Mouse (Mus musculus) layer of hippocampus, adult 9-11 months (tissue): ENCODE results near the gene Gm20388.

Experiments
- DNase-seq: peaks from one replicate; pipeline ENCODE4 v3.0.0; 2022

Gene Gm20388

DNA sequence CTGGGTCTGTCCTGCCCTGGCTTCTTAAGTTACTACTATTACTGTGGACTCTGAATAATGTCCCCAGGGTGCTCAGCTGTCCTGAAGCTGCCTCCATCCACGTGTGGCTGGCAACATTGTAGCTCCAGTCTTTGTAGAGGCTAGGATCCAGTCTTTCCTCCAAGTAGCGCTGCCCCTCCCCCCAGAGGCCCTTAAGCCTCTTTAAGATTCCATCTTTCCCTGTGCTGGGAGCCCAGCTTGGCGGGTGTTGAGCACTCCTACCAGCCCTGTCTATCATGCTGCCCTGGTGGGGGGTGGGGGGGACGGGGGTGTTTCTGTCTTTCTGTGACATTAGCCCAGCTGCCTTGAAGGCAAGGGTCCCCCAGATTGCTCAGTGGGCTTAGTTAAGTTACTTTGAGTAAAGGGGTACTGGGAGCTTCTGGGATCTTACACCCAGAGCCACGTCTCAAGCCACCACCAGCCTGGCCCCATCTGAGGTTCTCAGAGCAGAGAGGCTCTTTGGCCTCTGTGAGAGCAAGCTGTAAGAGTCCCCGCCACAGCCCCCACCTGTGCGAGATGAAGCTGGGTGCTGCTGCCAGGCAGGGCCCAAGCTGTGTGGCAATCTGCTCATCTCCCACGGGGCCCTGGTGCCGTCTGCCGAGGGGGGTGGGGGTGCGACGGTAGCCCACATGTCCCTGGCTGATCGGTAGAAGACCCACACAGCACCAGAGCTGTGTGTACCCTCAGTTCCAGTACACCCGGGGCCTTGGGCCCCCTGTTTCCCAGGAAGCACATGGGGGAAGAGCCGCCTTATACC lies 646.7 kb downstream of the Gm20388 start:
- DNase-seq = peak; percentile 91

DNA sequence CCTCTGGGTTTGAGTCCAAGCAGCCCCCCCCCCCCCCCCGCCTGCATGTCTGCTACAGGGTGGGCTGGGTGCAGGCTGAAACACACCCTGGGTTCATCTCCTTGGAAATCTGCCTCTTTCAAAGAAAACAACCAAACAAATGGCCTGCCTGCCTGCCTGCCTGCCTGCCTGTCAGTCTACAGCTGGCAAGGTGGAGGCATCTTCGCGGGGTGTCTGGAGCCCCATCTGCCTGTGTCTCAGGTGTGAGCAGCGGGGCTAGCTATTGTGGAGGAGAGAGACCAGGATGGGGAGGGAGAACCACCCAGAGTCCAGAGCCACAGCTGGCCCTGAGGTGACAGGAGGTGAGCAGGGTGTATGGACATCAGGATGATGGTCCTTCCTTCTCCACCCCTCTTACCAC lies 647.5 kb downstream of the Gm20388 start:
- no peak for DNase-seq

DNA sequence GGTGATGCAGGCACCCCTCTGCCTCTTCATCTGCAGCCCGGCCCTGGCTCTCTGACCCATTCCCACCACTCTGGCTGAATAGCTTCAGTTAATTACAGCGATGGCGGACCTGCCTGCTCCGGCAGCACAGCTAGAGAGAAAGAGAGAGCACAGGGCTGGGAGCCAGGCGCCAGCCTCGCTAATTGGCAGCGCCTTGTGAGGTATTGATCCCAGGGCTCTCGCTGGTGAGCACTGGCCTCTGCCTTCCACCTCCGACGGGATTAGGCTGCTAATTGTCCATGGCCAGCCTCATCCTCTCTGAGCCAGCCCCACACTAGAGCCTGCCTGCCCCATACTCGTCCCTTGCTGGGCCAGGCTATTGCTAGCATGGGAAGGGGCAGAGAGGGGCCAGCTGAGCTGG lies 649.0 kb downstream of the Gm20388 start:
- DNase-seq = no peak

DNA sequence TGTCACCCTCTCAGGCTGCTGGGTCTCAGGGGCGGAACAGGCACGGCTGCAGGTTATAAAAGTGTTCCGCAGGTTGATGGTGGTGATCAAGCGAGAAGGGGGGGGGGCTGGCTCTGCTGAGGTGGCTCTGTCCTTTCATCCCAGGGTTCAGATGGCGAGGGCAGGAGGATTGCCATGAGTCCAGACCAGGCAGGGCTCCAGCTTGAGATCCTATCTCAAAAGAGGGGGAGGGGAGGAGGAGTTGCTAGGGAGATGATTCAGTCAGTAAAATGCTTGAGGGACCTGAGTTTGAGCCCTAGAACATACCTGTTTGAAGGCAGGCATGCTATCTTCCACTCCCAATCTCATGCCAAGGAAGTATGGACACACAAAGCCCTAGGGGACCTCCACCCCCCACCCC lies 649.9 kb downstream of the Gm20388 start:
- no peak for DNase-seq

DNA sequence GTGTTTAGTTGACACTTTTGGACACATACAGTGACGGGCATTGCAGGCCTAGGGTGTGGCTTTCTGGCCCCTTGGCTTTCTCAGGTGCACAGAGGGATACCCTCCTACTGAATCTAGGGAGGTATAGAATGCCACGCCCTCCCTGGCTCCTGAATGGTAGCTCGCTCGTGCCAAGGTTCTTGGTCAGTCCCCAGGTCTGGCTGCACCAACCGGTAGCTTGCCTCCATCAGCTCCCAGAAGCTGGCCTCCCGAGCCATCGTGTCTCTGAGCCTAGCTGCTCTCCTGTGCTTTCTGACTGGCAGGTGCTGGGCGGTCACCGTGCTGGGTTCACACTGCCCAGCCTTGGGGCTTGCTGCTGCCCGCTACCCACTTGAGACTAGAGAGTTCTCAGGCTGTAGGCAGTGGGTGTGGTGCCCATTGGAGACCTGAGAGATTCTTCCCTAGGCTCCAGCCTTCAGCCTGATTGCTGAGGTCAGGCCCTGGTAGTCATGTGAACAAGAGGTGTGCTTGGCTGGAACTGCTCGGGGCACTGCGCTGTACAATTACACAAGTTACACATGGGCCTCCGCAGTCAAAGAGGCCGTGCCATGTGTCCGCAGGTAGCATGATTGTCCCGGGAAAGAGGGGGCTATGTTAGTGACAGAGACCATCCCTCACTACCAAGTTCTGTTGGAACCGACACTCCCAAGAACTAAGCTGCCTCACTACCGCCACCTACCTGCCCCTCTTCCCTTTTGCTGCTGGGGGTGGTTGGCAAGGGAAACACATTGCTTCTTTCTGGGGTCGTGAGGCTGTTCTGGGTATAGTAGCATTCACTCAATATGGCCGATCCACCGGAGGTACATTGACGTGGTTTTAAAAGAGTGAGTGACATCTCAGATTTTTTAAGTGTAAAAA lies 651.1 kb downstream of the Gm20388 start:
- DNase-seq = no peak

DNA sequence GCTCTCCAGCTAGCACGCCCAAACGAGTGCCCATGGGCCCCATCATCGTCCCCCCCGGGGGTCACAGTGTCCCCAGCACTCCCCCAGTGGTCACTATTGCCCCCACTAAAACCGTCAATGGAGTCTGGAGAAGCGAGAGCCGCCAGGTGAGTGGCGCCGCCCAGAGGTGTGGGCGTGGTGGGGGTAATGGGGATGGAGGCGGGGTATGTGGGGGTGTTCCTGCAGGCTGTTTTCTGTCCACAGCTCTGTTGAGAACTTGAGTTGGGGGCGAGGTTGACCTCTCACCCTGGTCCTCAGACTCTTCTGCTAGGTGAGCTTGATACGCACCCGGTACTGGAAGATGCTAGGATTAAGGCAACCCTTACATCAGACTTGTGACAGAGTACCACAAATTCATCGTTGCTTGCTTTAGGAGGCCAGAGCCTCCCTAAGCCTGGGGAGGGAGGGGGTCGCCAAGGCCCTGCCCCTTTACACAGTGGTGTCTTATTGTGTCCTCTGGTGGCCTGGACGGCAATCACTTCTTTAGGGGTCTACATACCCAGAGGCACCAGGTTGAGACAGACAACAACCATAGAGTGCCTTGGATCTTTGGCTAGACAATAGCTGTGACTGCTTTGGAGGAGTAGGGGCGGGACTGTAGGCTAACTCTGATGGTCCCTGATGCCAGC lies 652.2 kb downstream of the Gm20388 start:
- no peak for DNase-seq

DNA sequence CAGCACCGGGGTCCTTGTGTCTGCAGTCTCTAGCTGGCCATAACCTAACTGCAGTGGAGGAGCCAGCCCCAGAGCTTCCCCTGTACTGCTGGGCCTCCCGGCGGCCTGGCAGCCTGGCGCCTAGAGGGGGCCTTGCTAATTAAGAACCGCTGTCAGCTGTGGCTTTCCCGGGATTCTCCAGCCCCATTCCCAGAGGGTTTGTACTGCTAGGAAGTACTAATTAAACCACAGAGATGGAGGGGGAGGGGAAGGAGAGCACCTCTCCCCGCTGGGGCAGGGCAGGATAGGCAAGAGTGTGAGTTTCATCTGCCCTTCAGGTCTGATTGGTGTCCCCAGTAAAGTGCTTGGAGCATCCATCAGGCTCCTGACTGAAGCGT lies 652.7 kb downstream of the Gm20388 start:
- DNase-seq = no peak

DNA sequence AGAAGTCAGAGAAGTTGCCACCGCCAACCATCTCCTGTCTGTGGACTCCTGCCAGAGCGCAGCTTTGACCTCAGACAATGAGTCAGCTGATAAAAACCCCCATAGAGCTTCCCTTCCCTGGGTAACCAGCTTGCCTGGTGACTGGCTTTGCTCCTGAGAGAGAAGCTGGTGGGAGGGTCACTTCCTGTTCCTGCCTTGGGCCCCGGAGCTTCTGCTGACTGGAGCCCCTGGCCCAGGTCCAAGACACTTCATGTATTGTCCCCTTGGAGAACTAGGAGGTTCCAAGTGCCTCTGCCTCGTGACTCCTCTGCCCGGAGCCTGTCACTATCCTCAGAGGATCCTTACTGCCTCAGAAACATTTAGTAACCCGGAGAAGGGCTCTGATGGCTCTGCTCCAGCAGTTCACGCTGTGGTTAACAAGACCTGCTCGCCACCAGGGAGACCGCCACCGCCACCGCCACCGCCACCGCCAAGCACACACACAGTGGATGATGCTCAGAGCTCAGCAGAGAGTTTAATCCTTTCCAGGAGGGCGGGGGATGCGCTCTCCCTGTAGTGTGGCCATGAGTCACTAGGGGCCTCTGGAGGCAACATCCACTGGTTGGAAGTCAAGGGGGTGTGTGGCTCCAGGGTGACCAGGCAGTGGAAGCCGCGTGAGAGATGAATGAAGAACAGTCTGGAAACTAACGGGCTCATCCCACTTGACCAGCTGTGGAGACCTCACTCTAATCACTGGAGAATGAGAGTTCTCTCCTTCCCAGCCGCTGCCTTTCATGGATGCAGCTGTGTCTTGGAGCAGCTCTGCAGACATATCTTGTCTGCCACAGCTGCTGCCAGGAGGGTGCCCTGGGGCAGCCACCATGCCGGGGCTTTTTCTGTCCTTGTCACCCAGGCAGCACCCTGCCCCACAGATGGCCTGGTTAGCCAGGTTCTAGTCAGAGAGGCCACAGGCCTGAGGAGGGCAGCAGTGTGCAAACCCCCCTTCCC lies 653.5 kb downstream of the Gm20388 start:
- peak; percentile 94 for DNase-seq

DNA sequence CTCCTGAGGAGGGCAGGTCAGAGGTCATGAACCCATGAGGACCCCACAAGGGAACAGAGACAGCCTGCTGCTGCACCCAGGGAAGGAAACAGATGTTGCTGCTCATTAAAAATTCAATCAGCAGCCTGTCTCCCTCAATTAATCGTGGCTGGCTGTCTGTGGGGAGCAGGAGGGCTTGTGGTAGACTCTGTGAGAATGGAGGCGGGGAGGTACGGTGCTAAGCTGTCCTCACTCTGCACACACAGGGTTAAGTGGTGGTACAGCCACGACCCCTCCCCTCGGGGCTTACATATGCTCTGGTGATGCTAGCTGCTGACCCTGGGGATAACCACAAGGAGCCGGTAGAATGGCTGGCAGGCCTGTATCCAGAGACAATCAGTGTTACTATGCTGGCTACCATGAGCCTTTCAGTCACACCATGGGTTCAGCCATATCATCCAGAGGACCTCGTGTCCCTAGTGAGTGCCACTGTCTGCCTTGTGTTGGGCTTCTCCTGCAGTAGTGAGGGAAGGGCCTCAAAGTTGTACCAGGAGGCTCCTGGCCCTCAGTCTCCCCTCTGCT lies 654.6 kb downstream of the Gm20388 start:
- DNase-seq = no peak

DNA sequence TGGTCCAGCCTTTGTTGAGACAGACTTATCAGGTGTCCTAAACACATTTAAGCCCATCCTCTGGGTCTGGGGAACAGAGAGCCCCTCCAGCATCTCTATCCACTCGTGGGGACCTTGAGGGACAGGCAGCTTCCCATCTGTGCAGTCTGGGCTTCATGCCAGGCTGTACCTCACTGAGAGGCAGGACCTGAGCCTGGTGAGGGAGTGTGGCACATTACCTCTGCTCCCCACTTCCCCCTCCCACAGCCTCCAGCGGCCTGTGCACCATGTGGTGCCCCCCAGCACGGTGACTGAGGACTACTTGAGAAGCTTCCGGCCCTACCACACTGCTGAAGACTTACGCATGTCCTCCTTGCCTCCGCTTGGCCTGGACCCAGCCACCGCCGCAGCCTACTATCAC lies 656.0 kb downstream of the Gm20388 start:
- DNase-seq = no peak

DNA sequence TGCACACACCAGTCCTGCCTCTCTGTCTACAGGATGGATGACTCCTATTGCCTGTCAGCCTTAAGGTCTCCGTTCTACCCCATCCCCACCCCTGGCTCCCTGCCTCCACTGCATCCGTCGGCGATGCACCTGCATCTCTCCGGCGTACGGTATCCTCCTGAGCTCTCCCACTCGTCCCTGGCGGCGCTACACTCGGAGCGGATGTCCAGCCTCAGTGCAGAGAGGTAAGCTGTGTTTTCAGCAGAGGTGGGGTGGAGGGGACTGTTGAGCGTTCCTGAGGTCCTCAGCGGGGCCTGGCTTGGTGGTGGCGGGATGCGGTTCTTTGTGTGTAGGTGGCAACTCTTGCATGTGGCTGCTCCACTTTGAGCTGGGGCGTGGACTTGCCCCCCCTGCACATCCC lies 657.1 kb downstream of the Gm20388 start:
- DNase-seq = no peak

DNA sequence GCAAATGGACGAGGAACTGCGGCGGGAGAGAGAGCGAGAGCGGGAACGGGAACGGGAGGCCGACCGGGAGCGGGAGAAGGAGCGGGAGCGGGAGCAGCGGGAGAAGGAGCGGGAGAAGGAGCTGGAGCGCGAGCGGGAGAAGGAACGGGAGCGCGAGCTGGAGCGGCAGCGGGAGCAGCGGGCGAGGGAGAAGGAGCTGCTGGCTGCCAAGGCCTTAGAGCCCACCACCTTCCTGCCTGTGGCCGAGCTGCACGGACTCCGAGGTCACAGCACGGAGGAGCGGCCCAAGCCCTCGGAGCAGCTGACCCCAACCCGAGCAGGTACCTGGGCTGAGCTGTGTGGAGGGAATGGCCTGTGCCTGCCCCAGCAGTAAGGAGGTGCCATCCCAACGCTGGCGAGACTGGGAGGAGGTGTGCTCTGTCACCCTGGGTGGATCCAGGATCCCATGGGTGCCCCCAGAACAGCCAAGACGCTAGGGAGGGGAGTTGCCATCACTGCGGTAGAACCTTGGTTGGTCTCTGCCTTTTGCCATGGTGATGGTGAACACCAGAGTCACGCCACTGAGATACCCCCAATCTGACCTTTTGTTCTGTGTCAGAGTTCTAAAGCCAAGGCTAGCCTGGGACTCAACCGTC lies 657.6 kb downstream of the Gm20388 start:
- DNase-seq = no peak

DNA sequence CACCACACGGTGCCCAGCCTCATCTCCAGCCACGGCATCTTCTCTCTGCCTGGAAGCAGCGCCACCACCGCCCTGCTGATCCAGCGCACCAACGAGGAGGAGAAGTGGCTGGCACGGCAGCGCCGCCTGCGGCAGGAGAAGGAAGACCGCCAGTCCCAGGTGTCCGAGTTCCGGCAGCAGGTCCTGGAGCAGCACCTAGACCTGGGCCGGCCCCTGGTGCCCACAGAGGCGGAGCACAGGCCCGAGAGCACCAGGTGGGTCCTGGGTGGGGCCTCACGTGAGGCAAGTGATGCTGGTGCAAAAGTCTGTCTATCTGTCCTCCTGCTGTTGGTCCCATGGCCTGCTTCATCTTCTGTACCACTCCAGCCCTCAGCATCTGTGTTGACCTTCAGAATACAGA lies 658.5 kb downstream of the Gm20388 start:
- no peak for DNase-seq

DNA sequence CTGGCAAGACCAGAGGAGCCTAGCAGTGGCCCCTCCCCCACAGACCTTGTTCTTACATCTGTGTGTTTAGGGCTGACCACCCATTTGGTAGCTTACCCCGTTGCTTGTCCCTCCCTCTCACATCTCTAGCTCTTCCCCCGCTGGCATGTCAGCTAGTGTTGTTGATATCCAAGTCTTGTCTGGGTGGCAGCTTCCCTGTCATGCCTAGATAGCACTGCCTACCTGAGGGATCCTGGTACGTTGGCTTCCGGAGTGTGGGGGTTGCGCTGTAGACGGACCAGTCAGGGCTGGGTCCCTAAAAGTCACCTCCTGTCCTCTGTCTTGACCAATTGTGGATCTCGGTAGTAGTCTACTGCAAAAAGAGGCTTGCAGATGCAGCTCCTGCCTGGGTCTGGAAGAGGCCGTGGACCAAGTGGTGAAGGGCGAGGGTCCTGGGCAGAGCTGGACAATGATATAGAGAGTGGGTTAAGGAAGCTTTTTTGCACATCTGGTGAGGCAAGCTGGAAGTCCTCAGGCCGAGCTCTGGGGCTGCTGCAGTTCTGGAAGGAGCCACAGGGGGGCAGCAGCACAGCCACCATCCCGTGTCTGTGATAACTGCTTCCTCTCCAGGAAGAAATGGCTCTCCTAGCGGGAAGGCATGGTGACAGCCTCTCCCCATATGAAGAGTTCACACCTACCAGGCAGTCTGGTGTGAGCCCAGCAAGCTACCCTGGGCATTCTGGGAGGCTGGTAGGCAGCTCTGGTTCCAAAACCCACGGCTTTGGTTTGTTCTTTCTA lies 659.5 kb downstream of the Gm20388 start:
- DNase-seq = no peak

DNA sequence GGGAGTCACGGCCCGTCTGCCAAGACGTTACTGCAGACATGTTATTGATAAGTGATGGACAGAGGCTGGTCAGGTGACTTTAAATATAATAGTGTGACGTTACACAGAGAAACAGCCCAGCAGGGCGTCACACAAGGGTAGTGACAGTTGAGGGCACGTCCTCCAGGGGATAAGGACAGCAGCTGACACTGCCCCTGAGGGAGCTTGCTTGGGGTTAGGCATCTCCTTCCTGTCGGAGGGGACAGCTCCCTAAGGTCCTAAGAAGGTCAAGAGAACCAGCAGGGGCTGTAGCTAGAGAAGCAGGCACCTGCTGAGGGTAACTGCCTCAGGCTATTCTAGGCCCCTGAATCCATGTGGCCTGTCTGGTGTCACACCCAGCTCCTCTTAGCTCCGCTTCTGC lies 660.9 kb downstream of the Gm20388 start:
- DNase-seq = no peak

DNA sequence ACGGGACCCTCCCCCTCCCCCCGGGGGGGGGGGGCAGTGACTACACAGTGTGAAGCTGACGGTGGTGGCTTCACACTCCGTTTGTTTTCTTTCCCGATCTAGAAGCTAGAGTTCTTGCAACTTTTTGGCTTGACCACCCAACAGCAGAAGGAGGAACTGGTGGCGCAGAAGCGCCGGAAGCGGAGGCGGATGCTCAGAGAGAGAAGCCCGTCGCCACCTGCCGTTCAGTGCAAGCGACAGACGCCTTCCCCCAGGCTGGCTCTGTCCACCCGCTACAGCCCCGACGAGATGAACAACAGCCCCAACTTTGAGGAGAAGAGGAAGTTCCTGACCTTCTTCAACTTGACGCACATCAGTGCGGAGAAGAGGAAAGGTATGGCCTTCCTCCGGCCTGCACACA lies 661.9 kb downstream of the Gm20388 start:
- peak; percentile 88 for DNase-seq

DNA sequence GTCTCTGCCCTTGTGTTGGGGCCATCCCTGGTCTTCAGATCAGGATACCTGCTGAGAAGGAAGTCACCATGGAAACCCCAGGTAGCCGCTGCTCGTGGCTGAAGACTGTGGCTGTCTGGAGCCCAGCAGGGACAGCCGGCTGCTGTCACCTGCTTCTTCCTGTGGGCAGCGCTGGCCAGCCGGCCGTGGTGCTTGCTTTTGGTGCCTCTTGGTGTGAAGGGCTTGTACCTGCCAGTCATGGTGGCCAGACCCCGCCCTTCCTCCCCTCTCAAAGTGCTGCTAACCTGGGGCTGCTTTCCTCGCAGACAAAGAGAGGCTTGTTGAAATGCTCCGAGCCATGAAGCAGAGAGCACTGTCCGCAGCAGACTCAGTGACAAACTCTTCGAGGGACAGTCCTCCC lies 663.2 kb downstream of the Gm20388 start:
- no peak for DNase-seq

DNA sequence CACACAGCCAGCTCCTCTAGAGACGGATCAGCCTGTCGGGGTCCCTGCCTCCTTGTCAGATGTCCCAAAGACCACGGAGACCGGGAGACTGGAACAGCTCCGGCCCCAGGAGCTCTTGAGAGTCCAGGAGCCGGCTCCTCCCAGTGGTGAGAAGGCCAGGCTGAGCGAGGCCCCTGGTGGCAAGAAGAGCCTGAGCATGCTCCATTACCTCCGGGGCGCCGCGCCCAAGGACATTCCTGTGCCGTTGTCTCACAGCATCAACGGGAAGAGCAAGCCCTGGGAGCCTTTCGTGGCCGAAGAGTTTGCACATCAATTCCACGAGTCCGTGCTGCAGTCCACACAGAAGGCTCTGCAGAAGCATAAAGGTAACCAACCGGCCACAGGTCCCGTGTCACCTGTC lies 664.3 kb downstream of the Gm20388 start:
- DNase-seq = no peak

DNA sequence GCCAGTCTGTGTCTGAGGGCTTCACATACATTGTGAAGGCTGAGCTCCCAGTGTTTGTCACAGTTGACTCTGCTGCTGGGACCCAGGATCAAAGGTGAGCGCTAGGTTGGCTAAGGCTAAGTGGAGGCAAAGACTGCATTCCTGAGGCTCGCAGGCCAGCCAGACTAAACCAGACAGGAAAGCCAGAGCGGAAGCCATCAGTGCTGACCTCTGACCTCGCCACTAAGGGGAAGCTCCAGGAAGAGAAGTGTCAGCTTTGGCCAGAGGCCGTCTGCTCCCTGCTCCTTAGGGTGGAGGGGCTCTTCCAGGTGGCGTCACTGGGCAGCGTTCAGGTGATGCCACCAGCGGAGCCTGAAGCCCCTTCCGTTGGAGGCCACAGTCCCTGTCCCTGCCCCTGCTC lies 665.2 kb downstream of the Gm20388 start:
- DNase-seq = no peak

DNA sequence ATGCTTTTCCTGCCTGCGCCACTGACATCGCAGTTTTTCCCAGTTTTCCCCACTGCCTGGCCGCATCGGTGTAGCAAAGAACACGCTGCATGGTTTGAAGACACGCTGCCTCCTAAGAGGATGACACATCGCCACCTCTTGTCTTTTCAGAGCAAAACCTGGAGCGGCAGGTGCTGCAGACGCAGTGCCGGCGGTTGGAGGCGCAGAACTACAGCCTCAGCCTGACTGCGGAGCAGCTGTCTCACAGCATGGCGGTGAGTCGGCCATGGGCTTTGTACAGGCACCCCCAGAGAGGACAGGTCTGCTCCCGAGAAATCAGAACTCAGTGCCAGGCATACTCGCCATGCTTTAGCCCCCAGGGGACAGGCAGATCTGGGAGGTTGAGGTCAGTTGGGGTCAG lies 667.2 kb downstream of the Gm20388 start:
- no peak for DNase-seq
